Comparison of ENCODE assay signal across 16 mouse cellular contexts in genomic region chr16:57417017-57417416, GRCm38 (mm10).
"Had no signal": no experiment of that assay in that cellular context is flagged by ENCODE, and none has a peak within 500 bp of the region (broad histone marks: within the 10 kb centered on the region; RNA-seq: fewer than 3 reads in every experiment).

No protein-coding gene starts in this region.

- H3K27ac ChIP-seq: layer of hippocampus, adult 2 months; limb, embryonic 15.5 days; liver, embryonic 12.5 days; lung, embryonic 15.5 days; midbrain, embryonic 10.5 days; neural tube, embryonic 15.5 days had no signal

- H3K9me3 ChIP-seq: limb, embryonic 15.5 days; liver, embryonic 12.5 days; lung, embryonic 15.5 days; midbrain, embryonic 10.5 days; neural tube, embryonic 15.5 days had no signal

- H3K27me3 ChIP-seq: limb, embryonic 15.5 days; liver, embryonic 12.5 days; lung, embryonic 15.5 days; neural tube, embryonic 15.5 days had no signal

- ATAC-seq: liver, embryonic 12.5 days had no signal

- H3K4me1 ChIP-seq: liver, embryonic 12.5 days had no signal

- H3K4me2 ChIP-seq: limb, embryonic 15.5 days; liver, embryonic 12.5 days; lung, embryonic 15.5 days; neural tube, embryonic 15.5 days had no signal

- H3K4me3 ChIP-seq: layer of hippocampus, adult 2 months; limb, embryonic 15.5 days; liver, embryonic 12.5 days; lung, embryonic 15.5 days; midbrain, embryonic 10.5 days; myocyte; neural tube, embryonic 15.5 days had no signal

- DNase-seq: kidney, postnatal 10 days; kidney, postnatal 4 days; left cerebral cortex, postnatal 4 days; lung, postnatal 36 days; midbrain, embryonic 14.5 days; right cerebral cortex, adult 18-20 months; right cerebral cortex, postnatal 25 days; thymus, adult 18-20 months; thymus, postnatal 14 days had no signal

- H3K36me3 ChIP-seq: limb, embryonic 15.5 days; liver, embryonic 12.5 days; lung, embryonic 15.5 days; midbrain, embryonic 10.5 days; neural tube, embryonic 15.5 days had no signal

- H3K9ac ChIP-seq: limb, embryonic 15.5 days; liver, embryonic 12.5 days; lung, embryonic 15.5 days; neural tube, embryonic 15.5 days had no signal
